Mouse (Mus musculus): ENCODE data around the gene Irf4. TPM values are rescaled to one million over a fixed set of nuclear protein-coding genes. Genes with fewer than 3 reads are reported as not detected.

Gene Irf4
- polyA plus RNA-seq, 1 experiment from 2014 or later = 0.03 TPM

DNA sequence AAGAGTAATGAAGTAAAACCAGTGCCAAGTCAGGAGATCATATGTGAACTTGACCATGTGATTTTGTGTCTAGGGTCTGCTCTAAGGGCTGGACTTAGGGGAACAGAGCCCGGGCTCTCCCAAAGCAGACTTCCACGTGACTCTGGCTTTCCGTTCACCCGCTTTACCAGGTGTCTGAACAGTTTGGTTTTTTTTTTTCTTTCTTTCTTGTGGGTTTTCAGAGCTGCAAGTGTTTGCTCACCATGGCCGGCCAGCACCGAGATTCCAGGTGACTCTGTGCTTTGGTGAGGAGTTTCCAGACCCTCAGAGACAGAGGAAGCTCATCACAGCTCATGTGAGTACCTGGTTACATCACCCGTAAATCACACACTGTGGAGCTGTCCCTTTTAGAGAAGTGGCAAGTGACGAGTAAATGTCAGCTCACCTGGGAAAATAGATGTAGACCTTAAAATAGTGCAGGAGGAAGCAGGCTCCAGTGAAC, 12.2 kb downstream of the Irf4 start:
- no peaks in the 10 kb centered on the region for H3K9me3 ChIP-seq (replicated peaks; ENCODE audit: control insufficient read depth, low read length)
- ATAC-seq (replicated peaks; ENCODE audit: insufficient number of reproducible peaks, low FRiP score, low TSS enrichment) = no peak
- no peak overlapping the region for H3K27ac ChIP-seq (ENCODE audit: low read depth, low read length)
- no peaks in the 10 kb centered on the region for H3K36me3 ChIP-seq (ENCODE audit: control insufficient read depth, insufficient read depth, low read length)
- no peaks in the 10 kb centered on the region for H3K4me1 ChIP-seq (ENCODE audit: control insufficient read depth, insufficient read depth, low read length)
- WGBS (ENCODE audit: insufficient replicate concordance) = 73% methylated on average over 8 of the region's 8 CpGs
- no peak overlapping the region for H3K4me2 ChIP-seq
- H3K4me3 ChIP-seq (ENCODE audit: low read depth, low read length) = no peak overlapping the region
- no peak overlapping the region for H3K9ac ChIP-seq (ENCODE audit: low read depth, low read length)
- H3K27me3 ChIP-seq (ENCODE audit: control insufficient read depth, insufficient read depth, low read length) = no peaks in the 10 kb centered on the region

DNA sequence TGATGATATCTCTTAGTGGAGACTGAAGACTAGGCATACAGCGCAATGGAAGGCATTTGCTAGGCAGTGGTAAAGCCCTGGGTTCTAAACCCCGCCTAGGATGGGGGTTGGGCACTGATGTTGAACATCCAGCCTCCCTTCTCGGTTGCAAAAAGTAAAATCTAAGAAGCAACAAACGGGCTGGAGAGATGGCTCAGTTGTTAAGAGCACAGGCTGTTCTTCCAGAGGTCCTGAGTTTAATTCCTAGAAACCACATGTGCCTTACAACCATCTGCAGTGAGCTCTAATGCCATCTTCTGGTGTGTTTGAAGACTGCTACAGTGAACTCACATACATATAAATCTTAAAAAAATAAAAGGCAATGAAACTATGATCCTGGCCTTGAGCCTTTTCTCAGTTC, 13.2 kb downstream of the Irf4 start:
- WGBS (ENCODE audit: insufficient replicate concordance) = 76% methylated on average over 4 of the region's 4 CpGs
- no peak overlapping the region for H3K27ac ChIP-seq (ENCODE audit: low read depth, low read length)
- ATAC-seq (replicated peaks; ENCODE audit: insufficient number of reproducible peaks, low FRiP score, low TSS enrichment) = no peak
- H3K9ac ChIP-seq (ENCODE audit: low read depth, low read length) = no peak overlapping the region
- no peaks in the 10 kb centered on the region for H3K4me1 ChIP-seq (ENCODE audit: control insufficient read depth, insufficient read depth, low read length)
- H3K4me3 ChIP-seq (ENCODE audit: low read depth, low read length) = no peak overlapping the region
- H3K27me3 ChIP-seq (ENCODE audit: control insufficient read depth, insufficient read depth, low read length) = no peaks in the 10 kb centered on the region
- no peak overlapping the region for H3K4me2 ChIP-seq
- H3K36me3 ChIP-seq (ENCODE audit: control insufficient read depth, insufficient read depth, low read length) = no peaks in the 10 kb centered on the region
- H3K9me3 ChIP-seq (replicated peaks; ENCODE audit: control insufficient read depth, low read length) = no peaks in the 10 kb centered on the region

DNA sequence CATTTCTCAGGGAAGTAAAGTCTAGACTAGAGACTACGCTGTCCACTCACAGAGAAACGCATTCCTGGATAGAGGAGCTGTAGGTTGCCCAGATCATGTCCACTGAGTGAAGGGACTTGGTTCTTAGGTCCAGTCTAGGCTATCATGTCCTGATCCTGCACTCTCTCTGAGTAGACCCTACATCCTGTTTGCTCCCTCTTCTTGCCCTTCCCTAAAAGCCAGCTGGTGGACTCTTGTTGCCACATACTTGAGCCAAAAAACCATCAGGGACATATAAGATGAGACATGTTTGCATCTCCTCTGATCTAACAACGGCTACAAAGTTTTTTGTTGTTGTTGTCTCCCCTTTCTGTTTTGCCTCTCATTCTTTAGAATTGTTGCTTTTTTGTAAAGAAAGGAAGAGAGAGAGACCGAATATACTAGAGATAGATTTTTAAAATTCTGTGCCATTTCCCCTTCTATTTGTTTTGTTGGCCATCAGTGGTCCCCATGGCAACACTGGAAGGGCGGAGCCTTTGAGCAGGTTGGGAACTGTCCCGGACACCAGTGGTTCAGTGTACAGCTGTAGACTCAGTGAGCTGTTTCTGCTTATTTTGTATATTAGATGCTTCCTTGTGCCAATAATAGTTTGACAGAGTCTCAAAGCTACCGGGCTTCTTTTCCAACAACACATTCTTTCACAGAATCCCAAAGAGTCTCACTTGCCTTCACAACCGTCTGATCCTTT, 15.2 kb downstream of the Irf4 start:
- Histone ChIP-seq H3K4me2 (no peak overlapping the region), H3K4me3 (ENCODE audit: low read depth, low read length) (no peak overlapping the region), H3K36me3 (ENCODE audit: control insufficient read depth, insufficient read depth, low read length) (no peaks in the 10 kb centered on the region), H3K27me3 (ENCODE audit: control insufficient read depth, insufficient read depth, low read length) (no peaks in the 10 kb centered on the region), H3K9ac (ENCODE audit: low read depth, low read length) (no peak overlapping the region), H3K4me1 (ENCODE audit: control insufficient read depth, insufficient read depth, low read length) (no peaks in the 10 kb centered on the region), H3K27ac (ENCODE audit: low read depth, low read length) (no peak overlapping the region), H3K9me3 (replicated peaks; ENCODE audit: control insufficient read depth, low read length) (no peaks in the 10 kb centered on the region)
- 69% methylated on average over 8 of the region's 8 CpGs for WGBS (ENCODE audit: insufficient replicate concordance)
- ATAC-seq (replicated peaks; ENCODE audit: insufficient number of reproducible peaks, low FRiP score, low TSS enrichment) = no peak

DNA sequence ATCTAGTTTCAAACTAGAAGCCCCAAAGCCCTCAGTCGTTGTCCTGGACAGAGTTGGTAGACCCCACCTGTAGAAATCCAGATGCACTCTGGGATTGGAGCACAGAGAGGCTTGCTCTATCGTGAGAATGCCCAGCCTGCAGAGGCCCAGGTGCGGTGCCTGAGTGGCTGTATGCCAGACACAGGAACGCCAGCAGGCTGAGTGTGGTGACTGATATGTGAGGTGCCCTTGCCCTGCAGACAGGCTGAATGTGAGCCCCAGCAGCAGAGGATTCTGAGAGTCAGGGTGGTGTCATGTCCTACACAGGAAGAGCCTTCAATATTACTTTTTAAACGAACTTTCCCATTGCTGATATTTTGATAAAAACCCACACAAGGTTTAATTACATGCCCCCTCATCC, 16.9 kb downstream of the Irf4 start:
- Histone ChIP-seq H3K4me2 (no peak overlapping the region), H3K27me3 (ENCODE audit: control insufficient read depth, insufficient read depth, low read length) (no peaks in the 10 kb centered on the region)
- no peak for ATAC-seq (replicated peaks; ENCODE audit: insufficient number of reproducible peaks, low FRiP score, low TSS enrichment)

DNA sequence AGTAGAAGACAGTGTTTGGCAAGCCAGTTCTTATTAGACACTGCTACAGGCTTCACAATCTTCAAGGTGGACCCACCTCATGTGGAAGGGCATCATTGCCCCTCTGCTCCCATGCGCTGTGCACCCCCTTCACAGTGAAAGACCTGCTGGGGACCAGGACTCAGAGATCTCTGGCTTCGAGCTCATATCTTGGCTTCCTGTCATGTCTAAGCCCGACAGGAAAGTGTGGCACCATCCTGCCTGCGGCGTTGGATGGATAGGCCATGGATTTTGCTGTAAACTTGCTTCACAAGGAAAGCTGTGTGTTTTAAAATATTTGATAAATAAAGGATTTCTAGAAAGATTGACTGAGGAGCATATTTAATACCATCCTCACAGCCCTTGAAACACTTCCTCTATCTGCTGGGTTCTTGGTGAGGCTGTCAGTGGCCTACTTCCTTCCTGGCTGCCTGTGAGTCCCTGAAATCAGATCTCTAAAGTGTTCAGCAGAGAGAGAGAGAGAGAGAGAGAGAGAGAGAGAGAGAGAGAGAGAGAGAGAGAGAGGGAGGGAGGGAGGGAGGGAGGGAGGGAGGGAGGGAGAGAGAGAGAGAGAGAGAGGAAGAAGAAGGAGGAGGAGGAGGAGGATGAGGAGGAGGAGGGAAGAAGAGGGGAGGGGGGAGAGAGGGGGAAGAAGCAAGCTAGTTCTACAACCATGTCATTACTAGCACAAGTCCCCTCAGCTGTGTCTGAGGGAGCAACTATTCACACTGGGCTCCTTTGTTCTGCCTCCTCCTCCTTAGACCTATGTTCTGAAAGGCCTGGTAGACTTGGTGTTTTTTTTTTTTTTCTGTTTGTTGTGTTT, 17.8 kb downstream of the Irf4 start:
- H3K9me3 ChIP-seq (replicated peaks; ENCODE audit: control insufficient read depth, low read length) = no peaks in the 10 kb centered on the region
- no peaks in the 10 kb centered on the region for H3K27me3 ChIP-seq (ENCODE audit: control insufficient read depth, insufficient read depth, low read length)
- no peak overlapping the region for H3K4me3 ChIP-seq (ENCODE audit: low read depth, low read length)
- no peak overlapping the region for H3K27ac ChIP-seq (ENCODE audit: low read depth, low read length)
- no peak for ATAC-seq (replicated peaks; ENCODE audit: insufficient number of reproducible peaks, low FRiP score, low TSS enrichment)
- H3K9ac ChIP-seq (ENCODE audit: low read depth, low read length) = no peak overlapping the region
- WGBS (ENCODE audit: insufficient replicate concordance) = 86% methylated on average over 5 of the region's 5 CpGs
- H3K36me3 ChIP-seq (ENCODE audit: control insufficient read depth, insufficient read depth, low read length) = no peaks in the 10 kb centered on the region
- no peaks in the 10 kb centered on the region for H3K4me1 ChIP-seq (ENCODE audit: control insufficient read depth, insufficient read depth, low read length)
- no peak overlapping the region for H3K4me2 ChIP-seq

More for the DNA sequence above, 16.9 kb downstream of the Irf4 start:
- H3K36me3 ChIP-seq (ENCODE audit: control insufficient read depth, insufficient read depth, low read length) = no peaks in the 10 kb centered on the region
- no peak overlapping the region for H3K27ac ChIP-seq (ENCODE audit: low read depth, low read length)
- H3K4me1 ChIP-seq (ENCODE audit: control insufficient read depth, insufficient read depth, low read length) = no peaks in the 10 kb centered on the region
- H3K4me3 ChIP-seq (ENCODE audit: low read depth, low read length) = no peak overlapping the region
- WGBS (ENCODE audit: insufficient replicate concordance) = 69% methylated on average over 5 of the region's 5 CpGs
- no peaks in the 10 kb centered on the region for H3K9me3 ChIP-seq (replicated peaks; ENCODE audit: control insufficient read depth, low read length)
- H3K9ac ChIP-seq (ENCODE audit: low read depth, low read length) = no peak overlapping the region

DNA sequence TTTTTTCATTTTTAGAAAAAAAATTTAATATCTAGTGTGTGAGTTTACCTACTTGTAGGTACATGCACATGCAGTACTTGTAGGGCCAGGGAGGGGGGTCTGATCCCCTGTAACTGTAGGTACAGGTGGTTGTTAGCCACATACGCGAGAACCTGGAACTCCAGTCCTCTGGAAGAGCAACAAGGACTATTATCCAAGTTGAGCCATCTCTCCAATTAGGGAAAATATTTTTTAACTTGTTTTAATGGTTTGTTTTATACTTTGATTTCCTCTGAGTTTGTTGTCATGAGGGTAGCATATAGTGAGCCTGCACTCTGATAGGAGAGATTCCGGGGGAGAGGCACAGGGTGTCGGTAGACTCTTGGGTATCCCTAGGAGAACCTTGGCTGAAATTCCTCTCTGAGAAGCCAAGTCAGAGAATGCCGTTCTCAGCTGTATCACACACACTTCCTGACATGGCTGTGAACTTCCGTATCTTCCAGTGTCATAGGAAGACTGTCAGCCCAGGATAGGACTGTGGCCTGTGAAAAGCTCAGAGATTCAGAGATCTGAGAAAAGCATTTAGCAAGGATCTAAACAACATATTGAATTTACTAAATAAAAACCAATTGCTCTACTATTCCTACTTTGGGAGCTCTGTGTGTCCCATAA, 18.6 kb downstream of the Irf4 start:
- Histone ChIP-seq H3K4me1 (ENCODE audit: control insufficient read depth, insufficient read depth, low read length) (no peaks in the 10 kb centered on the region), H3K27ac (ENCODE audit: low read depth, low read length) (no peak overlapping the region), H3K9me3 (replicated peaks; ENCODE audit: control insufficient read depth, low read length) (no peaks in the 10 kb centered on the region), H3K4me2 (no peak overlapping the region), H3K4me3 (ENCODE audit: low read depth, low read length) (no peak overlapping the region), H3K27me3 (ENCODE audit: control insufficient read depth, insufficient read depth, low read length) (no peaks in the 10 kb centered on the region), H3K9ac (ENCODE audit: low read depth, low read length) (no peak overlapping the region), H3K36me3 (ENCODE audit: control insufficient read depth, insufficient read depth, low read length) (no peaks in the 10 kb centered on the region)
- ATAC-seq (replicated peaks; ENCODE audit: insufficient number of reproducible peaks, low FRiP score, low TSS enrichment) = no peak
- WGBS (ENCODE audit: insufficient replicate concordance) = 57% methylated on average over 6 of the region's 6 CpGs

DNA sequence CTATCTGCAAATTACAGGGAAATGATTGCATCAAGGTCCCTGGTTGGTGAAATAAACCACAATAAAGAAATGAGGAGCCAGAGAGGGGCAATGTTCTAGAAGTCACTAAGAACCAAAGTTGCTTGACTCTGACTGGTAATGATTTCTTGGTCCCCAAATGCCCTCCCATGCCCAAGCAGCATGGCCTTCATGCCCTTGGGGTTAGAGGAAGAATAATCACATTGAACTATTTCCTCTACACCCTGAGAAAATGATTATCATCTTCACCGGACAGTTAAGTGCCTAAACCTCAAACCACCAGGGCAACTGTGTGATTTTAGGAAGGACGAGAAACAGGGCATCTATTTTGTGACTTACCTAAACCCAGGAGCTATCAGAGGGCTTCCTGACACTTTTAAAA, 27.0 kb downstream of the Irf4 start:
- H3K36me3 ChIP-seq (ENCODE audit: control insufficient read depth, insufficient read depth, low read length) = no peaks in the 10 kb centered on the region
- no peak overlapping the region for H3K4me3 ChIP-seq (ENCODE audit: low read depth, low read length)
- peaks cover 1% of the 10 kb centered on the region for H3K4me1 ChIP-seq (ENCODE audit: control insufficient read depth, insufficient read depth, low read length)
- no peaks in the 10 kb centered on the region for H3K27me3 ChIP-seq (ENCODE audit: control insufficient read depth, insufficient read depth, low read length)
- no peaks in the 10 kb centered on the region for H3K9me3 ChIP-seq (replicated peaks; ENCODE audit: control insufficient read depth, low read length)
- H3K27ac ChIP-seq (ENCODE audit: low read depth, low read length) = no peak overlapping the region
- no peak overlapping the region for H3K9ac ChIP-seq (ENCODE audit: low read depth, low read length)
- 75% methylated on average over 2 of the region's 2 CpGs for WGBS (ENCODE audit: insufficient replicate concordance)
- no peak overlapping the region for H3K4me2 ChIP-seq
- ATAC-seq (replicated peaks; ENCODE audit: insufficient number of reproducible peaks, low FRiP score, low TSS enrichment) = no peak

DNA sequence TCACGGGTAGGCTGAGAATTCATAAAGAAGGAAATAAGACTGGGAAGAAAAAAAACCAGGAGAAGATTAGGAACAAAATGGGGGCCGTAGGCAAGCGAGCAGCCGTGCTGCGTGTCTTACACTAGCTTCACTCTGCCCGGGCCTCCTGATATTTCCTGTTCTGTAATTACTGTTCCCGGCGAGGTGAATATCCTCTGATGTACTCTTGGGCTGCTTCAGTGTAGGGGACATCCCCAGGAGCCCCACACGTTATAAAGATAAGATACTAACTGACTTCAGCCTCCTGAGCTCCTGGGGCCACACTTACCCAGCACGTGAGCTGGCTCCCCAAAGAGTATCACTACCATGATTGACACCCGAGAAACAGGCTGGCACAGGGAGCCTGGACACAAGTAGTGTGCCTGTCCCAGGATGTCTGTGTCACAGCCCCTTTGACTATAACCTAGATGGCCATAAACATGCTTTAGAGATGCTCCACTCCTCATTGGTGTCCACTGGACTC, 28.7 kb downstream of the Irf4 start:
- H3K36me3 ChIP-seq (ENCODE audit: control insufficient read depth, insufficient read depth, low read length) = no peaks in the 10 kb centered on the region
- peaks cover 15% of the 10 kb centered on the region for H3K4me1 ChIP-seq (ENCODE audit: control insufficient read depth, insufficient read depth, low read length)
- ATAC-seq (replicated peaks; ENCODE audit: insufficient number of reproducible peaks, low FRiP score, low TSS enrichment) = no peak
- WGBS (ENCODE audit: insufficient replicate concordance) = 56% methylated on average over 11 of the region's 11 CpGs
- H3K27me3 ChIP-seq (ENCODE audit: control insufficient read depth, insufficient read depth, low read length) = no peaks in the 10 kb centered on the region
- no peak overlapping the region for H3K9ac ChIP-seq (ENCODE audit: low read depth, low read length)
- no peak overlapping the region for H3K4me3 ChIP-seq (ENCODE audit: low read depth, low read length)
- H3K27ac ChIP-seq (ENCODE audit: low read depth, low read length) = no peak overlapping the region
- H3K9me3 ChIP-seq (replicated peaks; ENCODE audit: control insufficient read depth, low read length) = no peaks in the 10 kb centered on the region
- H3K4me2 ChIP-seq = no peak overlapping the region
